1 mouse cellular context compared by ENCODE assay signal in genomic region chr7:126466116-126466515, GRCm38 (mm10).
TF ChIP-seq lines count a peak whose summit lies in the region.

No protein-coding gene starts in this region.

TF ChIP-seq in MEL, 35 proteins besides CTCF, POLR2A, EP300 and RAD21:
- TF ChIP-seq USF1 (IDR thresholded peaks at IDR 0.05; ENCODE audit: low read depth, low read length) (peak; percentile 45; the same call in 1 of the 2 replicates), JUND (IDR thresholded peaks at IDR 0.05; ENCODE audit: low read depth, low read length) (no peak)
TF ChIP-seq in MEL: peak in this region for 1.
